Mouse (Mus musculus): ENCODE results near the gene Pspc1. TPM values are rescaled to one million over a fixed set of nuclear protein-coding genes. Genes with fewer than 3 reads are reported as not detected.
"Not testable (repeated sequence)": the region's sequence is repeated elsewhere in the genome, so short reads cannot be mapped to it uniquely, and the experiment has no call there.

Pspc1 gene
- polyA plus RNA-seq (2012; ENCODE audit: insufficient read depth, low replicate concordance) = 1.7 and 4.4 TPM in 2 replicates

DNA sequence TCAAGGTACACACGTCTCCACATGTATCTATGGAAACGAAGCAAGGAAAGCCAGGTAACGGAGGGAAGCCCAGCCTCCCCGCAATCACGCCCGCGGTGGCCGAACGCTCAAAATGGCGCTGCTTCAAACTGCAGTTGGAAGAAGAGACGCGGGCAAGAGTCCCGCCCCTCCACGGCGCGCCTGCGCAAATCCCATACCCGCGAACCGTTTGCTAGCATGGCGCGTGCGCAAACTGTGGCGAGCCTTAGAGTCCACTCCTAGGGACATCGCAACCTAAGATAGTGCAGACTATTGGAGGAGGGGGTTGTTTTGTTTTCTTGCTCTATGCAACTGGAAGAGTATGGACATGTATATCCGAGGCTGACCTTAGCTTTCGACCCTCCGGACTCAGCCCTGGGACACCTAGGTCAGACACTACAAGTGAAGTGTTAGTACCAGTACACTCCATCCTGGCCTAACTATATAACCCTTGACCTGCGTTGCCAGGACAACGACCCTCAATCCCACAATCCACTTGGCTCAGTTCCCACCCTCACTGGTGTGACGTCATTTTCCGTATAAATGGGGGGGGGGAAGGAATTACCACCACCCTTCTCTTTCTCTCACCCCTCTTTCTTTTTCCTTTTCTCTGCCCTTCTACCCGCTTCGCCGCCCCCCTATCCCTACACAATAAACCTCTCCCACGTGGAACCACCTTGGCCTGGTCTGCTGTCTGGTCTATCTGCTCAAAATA, at the start of gene Pspc1:
Pspc1 (minus strand) TSS at position 117 of the 733 bp plus-strand sequence.
- Histone ChIP-seq H3K4me3 (replicated peaks) (peak within 1 kb of the TSS; percentile 96), H3K27me3 (replicated peaks) (no peaks in the 10 kb centered on the region), H3K4me1 (peaks cover 49% of the 10 kb centered on the region), H3K9me3 (no peaks in the 10 kb centered on the region), H3K36me3 (replicated peaks; ENCODE audit: low read length) (peaks cover 2% of the 10 kb centered on the region)
- TF ChIP-seq GATA1 (IDR thresholded peaks at IDR 0.05; ENCODE audit: borderline replicate concordance, low read length) = no peak
- no peak for TF ChIP-seq FLI1 (IDR thresholded peaks at IDR 0.05; ENCODE audit: low read length)

- H3K27me3 ChIP-seq (replicated peaks) = no peaks in the 10 kb centered on the region
- no peak for TF ChIP-seq GATA1 (IDR thresholded peaks at IDR 0.05; ENCODE audit: borderline replicate concordance, low read length)
- TF ChIP-seq FLI1 (IDR thresholded peaks at IDR 0.05; ENCODE audit: low read length) = no peak
- no peak overlapping the region for H3K4me3 ChIP-seq (replicated peaks)
- peaks cover 8% of the 10 kb centered on the region for H3K9me3 ChIP-seq
- no peaks in the 10 kb centered on the region for H3K4me1 ChIP-seq
- no peaks in the 10 kb centered on the region for H3K36me3 ChIP-seq (replicated peaks; ENCODE audit: low read length)
Observed at GRCm38 (mm10) chr14:56824562-56824961, 46.4 kb upstream of the Pspc1 start.

GRCm38 (mm10) chr14:56817616-56818015, 39.5 kb upstream of the Pspc1 start:
- Histone ChIP-seq H3K4me3 (replicated peaks) (no peak overlapping the region), H3K4me1 (peaks cover 12% of the 10 kb centered on the region; the same call in 1 of the 2 replicates), H3K9me3 (no peaks in the 10 kb centered on the region; the same call in 1 of the 2 replicates), H3K36me3 (replicated peaks; ENCODE audit: low read length) (no peaks in the 10 kb centered on the region), H3K27me3 (replicated peaks) (no peaks in the 10 kb centered on the region)
- TF ChIP-seq GATA1 (IDR thresholded peaks at IDR 0.05; ENCODE audit: borderline replicate concordance, low read length) (no peak), FLI1 (IDR thresholded peaks at IDR 0.05; ENCODE audit: low read length) (no peak)

DNA sequence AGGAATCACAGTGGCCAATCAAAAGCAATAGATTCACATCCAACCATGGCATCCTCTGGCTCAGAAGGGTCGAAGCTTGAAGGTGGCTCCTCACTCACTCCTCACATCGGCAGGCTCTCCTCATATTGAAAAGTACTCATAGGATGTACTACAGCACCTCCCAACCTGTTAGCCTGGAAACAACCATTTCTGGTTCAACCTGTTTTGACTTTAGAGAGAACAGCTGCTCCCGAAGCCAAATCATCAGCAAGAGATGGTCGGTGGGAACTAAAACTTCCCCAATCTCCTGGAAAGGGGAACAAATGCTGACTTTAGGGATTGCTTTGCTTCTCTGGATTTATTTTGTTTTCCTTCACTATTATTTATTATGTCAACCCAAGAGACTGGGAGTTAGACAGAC, 39.0 kb upstream of the Pspc1 start:
- Histone ChIP-seq H3K36me3 (replicated peaks; ENCODE audit: low read length) (no peaks in the 10 kb centered on the region), H3K4me3 (replicated peaks) (no peak overlapping the region), H3K9me3 (no peaks in the 10 kb centered on the region; the same call in 1 of the 2 replicates), H3K27me3 (replicated peaks) (no peaks in the 10 kb centered on the region), H3K4me1 (peaks cover 13% of the 10 kb centered on the region; the same call in 1 of the 2 replicates)
- TF ChIP-seq GATA1 (IDR thresholded peaks at IDR 0.05; ENCODE audit: borderline replicate concordance, low read length) (no peak), FLI1 (IDR thresholded peaks at IDR 0.05; ENCODE audit: low read length) (no peak)

DNA sequence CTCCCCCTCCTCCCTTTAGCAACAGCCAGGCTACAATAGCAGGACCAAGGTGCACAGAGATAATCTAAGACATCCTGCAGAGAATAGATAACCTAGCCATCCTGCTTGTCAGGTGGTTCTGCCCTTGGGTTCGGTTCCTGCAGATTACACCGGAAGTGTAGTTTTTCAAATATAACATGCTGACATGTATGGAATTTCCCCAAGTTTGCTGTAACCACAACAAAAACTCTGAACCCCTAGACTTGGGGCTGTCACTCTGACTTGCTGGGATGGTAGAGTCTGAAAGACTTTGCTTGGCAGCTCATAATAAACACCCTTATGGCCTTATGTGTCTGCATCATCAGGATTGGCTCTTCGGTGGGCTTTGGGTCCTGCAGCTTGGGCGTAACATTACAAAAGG, 38.4 kb upstream of the Pspc1 start:
- TF ChIP-seq GATA1 (IDR thresholded peaks at IDR 0.05; ENCODE audit: borderline replicate concordance, low read length) (no peak), FLI1 (IDR thresholded peaks at IDR 0.05; ENCODE audit: low read length) (no peak)
- peaks cover 13% of the 10 kb centered on the region; the same call in 1 of the 2 replicates for H3K4me1 ChIP-seq
- no peaks in the 10 kb centered on the region for H3K27me3 ChIP-seq (replicated peaks)
- no peaks in the 10 kb centered on the region for H3K9me3 ChIP-seq
- no peaks in the 10 kb centered on the region for H3K36me3 ChIP-seq (replicated peaks; ENCODE audit: low read length)
- no peak overlapping the region for H3K4me3 ChIP-seq (replicated peaks)

- H3K4me3 ChIP-seq (replicated peaks) = peak overlapping the region; percentile 92
- H3K9me3 ChIP-seq = no peaks in the 10 kb centered on the region
- no peaks in the 10 kb centered on the region for H3K27me3 ChIP-seq (replicated peaks)
- TF ChIP-seq FLI1 (IDR thresholded peaks at IDR 0.05; ENCODE audit: low read length) = no peak
- TF ChIP-seq GATA1 (IDR thresholded peaks at IDR 0.05; ENCODE audit: borderline replicate concordance, low read length) = no peak
- peaks cover 33% of the 10 kb centered on the region for H3K4me1 ChIP-seq
- H3K36me3 ChIP-seq (replicated peaks; ENCODE audit: low read length) = peaks cover 12% of the 10 kb centered on the region
Observed at GRCm38 (mm10) chr14:56812520-56813036, 34.5 kb upstream of the Pspc1 start.

- H3K27me3 ChIP-seq (replicated peaks); H3K9me3 ChIP-seq: not testable (repeated sequence)
- Histone ChIP-seq H3K36me3 (replicated peaks; ENCODE audit: low read length) (peaks cover 14% of the 10 kb centered on the region), H3K4me1 (peaks cover 33% of the 10 kb centered on the region), H3K4me3 (replicated peaks) (peak within 1 kb of the TSS; percentile 93)
Observed at GRCm38 (mm10) chr14:56811701-56812339, 33.7 kb upstream of the Pspc1 start, which contains the start of gene Zmym5. Gene Zmym5 (minus strand): TSS chr14:56811716.

- not testable (repeated sequence) for H3K9me3 ChIP-seq; H3K27me3 ChIP-seq (replicated peaks)
- peak overlapping the region; percentile 93 for H3K4me3 ChIP-seq (replicated peaks)
- H3K36me3 ChIP-seq (replicated peaks; ENCODE audit: low read length) = peaks cover 17% of the 10 kb centered on the region
- H3K4me1 ChIP-seq = peaks cover 34% of the 10 kb centered on the region
Observed at GRCm38 (mm10) chr14:56810781-56811690, 32.9 kb upstream of the Pspc1 start.

- Histone ChIP-seq H3K27me3 (replicated peaks) (no peaks in the 10 kb centered on the region), H3K36me3 (replicated peaks; ENCODE audit: low read length) (peaks cover 69% of the 10 kb centered on the region), H3K4me1 (peaks cover 7% of the 10 kb centered on the region), H3K9me3 (no peaks in the 10 kb centered on the region), H3K4me3 (replicated peaks) (no peak overlapping the region)
- TF ChIP-seq GATA1 (IDR thresholded peaks at IDR 0.05; ENCODE audit: borderline replicate concordance, low read length) (no peak), FLI1 (IDR thresholded peaks at IDR 0.05; ENCODE audit: low read length) (no peak)
Observed at GRCm38 (mm10) chr14:56793243-56793642, 15.1 kb upstream of the Pspc1 start.

Measured in megakaryocyte, embryonic 14.5 days (primary cell).